Mouse (Mus musculus) E14TG2a.4 (cell line): ENCODE data around the gene Nfu1.

Experiments
- CTCF ChIP-seq: conservative IDR thresholded peaks from 2 replicates; pipeline ENCODE4 v1.5.1; 2014; ENCODE audit warnings: low read length
- NANOG ChIP-seq: IDR thresholded peaks from 2 replicates; pipeline ENCODE4 v1.6.1; 2014; ENCODE audit warnings: borderline replicate concordance, low read length, mixed read lengths
- POU5F1 ChIP-seq: IDR thresholded peaks from 2 replicates; pipeline ENCODE4 v1.6.1; 2014; ENCODE audit warnings: low read length, borderline replicate concordance

GRCm38 (mm10) chr6:87054193-87054592 lies 45.2 kb downstream of the Nfu1 start:
- TF ChIP-seq CTCF = no peak
- no peak for TF ChIP-seq POU5F1
- no peak for TF ChIP-seq NANOG
